Mouse (Mus musculus) left cerebral cortex, postnatal 25 days (tissue): ENCODE measurements around the gene Fndc1. TPM values are rescaled to one million over a fixed set of nuclear protein-coding genes. Genes with fewer than 3 reads are reported as not detected.

Experiments
- DNase-seq, 2 experiments: peaks; one replicate each; pipeline ENCODE4 v3.0.0; 2022; ENCODE audit warnings: low spot score in 2 of 2, mixed read lengths in 1 of 2
- intact Hi-C: fragments of 180-260 bp; cut with DNase I; formaldehyde crosslinking; loops from one replicate; pipeline ENCODE4 v1.15.1; 2025
- total RNA-seq, 2 experiments: library from RNA; stranded (reverse); gene quantifications; 2 replicates each; pipeline ENCODE4 v1.2.3; 2021

Fndc1 gene
- total RNA-seq, 2 experiments from 2014 or later: 5.9 to 7.0 TPM

GRCm38 (mm10) chr17:7825416-7825815 lies 1.7 kb downstream of the Fndc1 start:
- intact Hi-C loops: no loop called here

DNA sequence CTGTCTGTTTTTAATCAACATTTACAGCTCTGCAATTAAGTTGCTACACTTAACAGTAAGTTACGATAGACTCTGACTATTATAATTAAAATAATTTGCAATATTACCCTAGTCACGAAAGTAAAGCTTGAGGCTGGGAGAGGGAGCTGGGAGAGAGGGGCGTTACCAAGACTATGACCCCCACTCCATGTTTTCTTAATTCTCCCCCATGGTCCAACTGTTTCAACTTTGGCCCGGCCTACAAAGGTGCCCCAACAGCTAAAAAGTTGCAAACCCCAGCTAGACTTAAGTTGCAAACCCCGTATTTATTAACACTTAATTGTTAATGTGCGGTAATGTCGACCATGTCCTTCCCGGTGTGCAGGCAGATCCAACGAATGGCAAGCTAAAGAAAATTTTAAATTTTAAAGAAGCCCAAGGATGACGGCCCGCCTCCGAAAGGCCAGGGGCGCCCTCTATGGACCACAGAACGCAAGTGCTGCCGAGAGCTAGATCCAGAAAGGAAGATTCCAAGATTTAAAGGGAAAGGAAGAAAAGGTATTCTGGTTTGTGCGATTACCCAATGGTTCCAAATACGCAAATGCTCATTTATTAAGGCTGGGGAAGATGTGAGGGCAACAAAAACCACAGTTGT lies 5.4 kb downstream of the Fndc1 start:
- peak; percentile 62 to 68 for DNase-seq
- intact Hi-C loops: no loop called here

More at GRCm38 (mm10) chr17:7825416-7825815, 1.7 kb downstream of the Fndc1 start:
- no peak for DNase-seq

DNA sequence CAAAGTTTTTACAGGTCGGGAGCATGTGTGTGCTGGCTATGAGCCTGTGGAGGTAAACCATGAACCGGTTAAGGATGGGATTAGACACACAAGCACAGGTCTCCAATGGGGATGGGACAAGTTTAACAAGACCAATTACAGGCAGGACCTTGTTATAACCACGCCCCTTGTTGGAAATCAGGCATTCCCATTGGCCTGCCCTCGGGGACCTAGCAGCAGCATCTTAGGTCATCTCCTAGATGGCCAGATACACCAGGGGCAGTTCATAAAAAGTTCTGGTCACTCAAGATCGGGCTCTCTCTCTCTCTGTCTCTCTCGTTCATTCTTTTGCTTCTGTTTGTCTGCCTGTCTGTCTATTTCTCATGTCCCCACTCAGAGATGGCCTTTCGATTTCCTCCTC lies 6.9 kb downstream of the Fndc1 start:
- intact Hi-C loops: no loop called here
- no peak for DNase-seq

- DNase-seq: no peak
- intact Hi-C loops: no loop called here
Observed at GRCm38 (mm10) chr17:7816602-7817001, 10.5 kb downstream of the Fndc1 start.

DNA sequence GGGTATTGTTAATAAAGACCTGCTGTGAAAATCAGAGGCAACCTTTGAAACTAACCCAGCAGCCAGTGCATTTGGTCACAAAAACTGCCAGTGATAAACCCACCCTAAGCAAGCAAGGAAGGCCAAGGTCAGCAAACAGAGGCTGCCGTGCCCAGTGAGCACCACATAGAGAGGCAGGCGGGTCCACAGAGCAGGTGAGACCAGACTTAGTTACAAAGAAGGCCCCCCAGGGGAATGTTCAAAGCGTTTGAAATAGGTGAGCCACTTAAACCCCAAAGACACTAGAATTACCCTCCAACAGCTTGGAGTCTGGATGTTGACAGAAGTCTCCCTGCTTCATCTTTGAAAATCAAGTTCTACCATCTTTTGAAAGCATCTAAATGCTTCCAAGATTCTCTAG lies 12.7 kb downstream of the Fndc1 start:
- no peak for DNase-seq
- intact Hi-C loops: no loop called here

DNA sequence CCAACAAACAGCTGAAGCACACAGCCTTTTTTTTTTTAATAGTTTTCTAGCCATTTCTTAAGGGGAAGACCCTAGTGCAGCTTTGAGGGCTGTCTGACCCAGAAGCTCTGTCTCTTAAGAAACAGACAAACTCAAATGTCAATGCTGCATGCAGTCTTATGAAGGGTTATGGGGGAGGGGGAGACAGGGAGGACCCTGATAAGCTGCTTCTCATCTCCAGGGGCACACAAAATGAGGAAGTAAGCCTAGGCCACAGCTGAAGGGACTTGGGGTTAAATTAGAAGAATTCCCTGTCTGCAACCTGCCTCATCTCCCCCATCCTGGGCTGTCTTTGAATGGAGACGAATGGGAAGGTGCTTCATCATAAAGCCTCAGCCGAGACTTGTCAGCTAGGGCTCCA lies 19.1 kb downstream of the Fndc1 start:
- intact Hi-C loops: no loop called here

GRCm38 (mm10) chr17:7805105-7805504 lies 22.0 kb downstream of the Fndc1 start:
- intact Hi-C loops: no loop called here
- DNase-seq: peak; percentile 16 to 41

More for the DNA sequence above, 19.1 kb downstream of the Fndc1 start:
- no peak for DNase-seq

DNA sequence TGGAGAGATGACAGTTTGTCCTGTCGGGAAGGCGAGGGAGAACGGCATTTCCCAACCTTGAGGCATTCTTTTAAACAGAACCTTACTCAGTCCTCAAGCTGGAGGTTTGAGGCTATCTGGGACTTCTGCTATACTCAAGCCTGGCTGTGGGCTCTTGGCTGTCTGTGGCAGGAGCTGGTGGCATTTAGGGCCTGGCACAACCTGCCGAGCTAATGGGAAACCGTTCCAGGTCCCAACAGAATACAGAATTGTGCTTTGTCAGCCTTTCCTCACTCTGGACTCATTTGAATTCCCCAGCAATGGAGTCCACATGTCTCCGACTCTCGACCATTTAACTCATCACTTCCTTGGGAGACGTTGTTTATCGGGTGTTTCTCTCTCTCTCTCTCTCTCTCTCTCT lies 24.6 kb downstream of the Fndc1 start:
- intact Hi-C loops: loop anchor here (1.0 kb wide), 1 partner anchor 12 kb away; no protein-coding TSS in a partner anchor
- DNase-seq: no peak

DNA sequence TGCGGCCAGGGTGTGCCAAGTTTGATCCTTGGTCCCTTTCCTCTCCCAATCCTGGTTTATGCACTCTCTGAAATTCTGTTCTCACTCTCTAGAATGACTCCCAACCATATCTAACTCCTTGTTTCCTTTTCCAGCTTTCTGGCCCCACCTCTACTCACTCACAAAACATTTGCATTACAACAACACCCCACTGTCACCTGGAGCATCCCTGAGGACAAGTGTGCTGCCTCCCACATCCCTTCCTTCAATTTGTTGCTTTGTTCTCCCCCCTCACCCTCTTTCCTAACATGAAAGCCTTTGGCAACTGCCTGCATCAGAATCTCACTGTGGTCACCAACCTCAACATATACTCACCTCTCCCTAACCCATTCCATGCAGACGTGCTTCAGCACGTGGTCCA lies 27.2 kb downstream of the Fndc1 start:
- no peak for DNase-seq
- intact Hi-C loops: no loop called here

DNA sequence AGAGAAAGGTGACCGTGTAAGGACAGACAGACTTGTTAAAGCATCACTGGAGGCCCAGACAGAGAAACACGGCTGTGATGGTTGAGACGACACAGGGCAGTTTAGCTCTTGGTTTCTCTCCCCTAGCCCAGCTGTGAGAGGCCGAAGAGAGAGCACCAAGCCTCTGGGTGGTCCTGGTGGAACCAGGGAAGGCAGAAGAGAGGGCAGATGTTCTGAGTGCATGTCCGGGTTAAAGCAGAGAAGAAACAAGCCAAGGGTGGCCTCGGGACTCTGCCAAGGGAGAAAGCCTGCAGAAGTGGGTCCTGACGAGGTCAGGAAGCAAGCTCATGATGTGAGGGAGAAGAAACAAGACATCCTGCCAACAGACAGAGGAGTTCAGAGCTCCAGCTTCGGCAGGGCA lies 31.5 kb downstream of the Fndc1 start:
- no peak for DNase-seq
- intact Hi-C loops: no loop called here

- intact Hi-C loops: no loop called here
- DNase-seq: no peak
Observed at GRCm38 (mm10) chr17:7795168-7795567, 31.9 kb downstream of the Fndc1 start.

- intact Hi-C loops: no loop called here
- no peak for DNase-seq
Observed at GRCm38 (mm10) chr17:7794093-7794492, 33.0 kb downstream of the Fndc1 start.

GRCm38 (mm10) chr17:7790512-7790911 lies 36.6 kb downstream of the Fndc1 start:
- intact Hi-C loops: loop anchor here (1.0 kb wide), 1 partner anchor 12 kb away; no protein-coding TSS in a partner anchor
- no peak for DNase-seq

DNA sequence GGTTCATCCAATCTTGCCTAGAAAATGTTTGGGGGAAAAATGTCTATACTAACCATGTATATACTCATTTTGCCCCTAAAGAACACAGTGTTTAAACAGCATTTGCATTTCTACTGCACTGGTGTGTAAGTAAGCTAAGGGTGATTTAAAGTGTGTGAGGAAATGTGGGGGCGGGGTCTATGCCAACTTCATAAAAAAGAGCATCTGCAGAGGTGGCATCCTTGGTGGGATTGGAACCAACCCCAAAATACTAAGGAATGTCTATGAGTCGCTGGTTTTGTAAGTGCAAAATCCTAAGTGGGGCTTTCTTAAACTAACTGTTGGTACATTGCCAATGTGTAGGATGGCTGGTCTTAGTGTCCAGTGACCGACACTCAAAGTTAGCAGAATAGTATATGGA lies 53.0 kb downstream of the Fndc1 start:
- DNase-seq: peak in 1 of 2 experiments; percentile 64
- intact Hi-C loops: no loop called here

DNA sequence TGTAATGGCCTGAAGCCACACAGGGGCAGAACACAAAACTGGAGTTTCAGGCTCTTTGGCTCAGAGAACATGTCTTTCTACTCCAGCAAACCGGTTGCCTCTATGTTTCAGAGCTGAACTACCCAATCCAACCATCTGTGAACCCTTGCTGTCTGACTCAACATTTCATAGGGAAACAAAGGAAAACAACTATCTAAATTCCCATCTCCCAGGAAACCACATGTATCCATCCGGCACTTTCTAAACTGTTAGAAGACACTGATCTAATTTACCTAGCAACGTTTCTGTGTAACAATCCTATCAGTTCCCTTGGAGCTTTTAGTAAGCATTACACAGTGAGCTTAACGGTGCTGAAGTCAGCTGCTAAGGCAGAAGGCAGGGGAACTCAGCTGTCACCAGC lies 67.3 kb downstream of the Fndc1 start:
- DNase-seq: no peak

GRCm38 (mm10) chr17:7755001-7755400 lies 72.1 kb downstream of the Fndc1 start:
- intact Hi-C loops: no loop called here

More for the DNA sequence above, 67.3 kb downstream of the Fndc1 start:
- intact Hi-C loops: no loop called here

GRCm38 (mm10) chr17:7753383-7753782 lies 73.7 kb downstream of the Fndc1 start:
- no peak for DNase-seq
- intact Hi-C loops: no loop called here

More at GRCm38 (mm10) chr17:7755001-7755400, 72.1 kb downstream of the Fndc1 start:
- no peak for DNase-seq

GRCm38 (mm10) chr17:7749051-7749815 lies 77.9 kb downstream of the Fndc1 start:
- intact Hi-C loops: no loop called here
- DNase-seq: peak in 1 of 2 experiments; percentile 4

GRCm38 (mm10) chr17:7746841-7747240 lies 80.3 kb downstream of the Fndc1 start:
- peak; percentile 25 to 50 for DNase-seq
- intact Hi-C loops: no loop called here

DNA sequence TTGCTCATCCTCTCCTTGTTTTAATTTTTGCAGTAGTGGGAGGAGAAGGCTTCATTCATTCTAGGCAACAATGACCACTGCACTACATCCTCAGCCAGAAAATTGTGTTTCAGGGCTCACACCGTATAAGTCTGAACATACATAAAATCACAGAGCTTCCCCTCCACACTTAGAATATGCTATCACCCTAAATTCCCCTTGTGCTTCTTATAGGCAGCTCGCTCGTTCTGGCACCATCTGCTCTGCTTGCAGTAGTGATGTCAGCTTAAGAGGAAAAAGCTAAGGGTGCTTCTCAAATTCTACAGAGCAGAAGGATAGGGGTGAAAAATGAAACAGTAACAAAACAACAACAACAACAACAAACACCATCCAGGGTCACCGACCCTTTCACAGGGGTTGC lies 82.1 kb downstream of the Fndc1 start:
- peak; percentile 24 to 59 for DNase-seq
- intact Hi-C loops: no loop called here

DNA sequence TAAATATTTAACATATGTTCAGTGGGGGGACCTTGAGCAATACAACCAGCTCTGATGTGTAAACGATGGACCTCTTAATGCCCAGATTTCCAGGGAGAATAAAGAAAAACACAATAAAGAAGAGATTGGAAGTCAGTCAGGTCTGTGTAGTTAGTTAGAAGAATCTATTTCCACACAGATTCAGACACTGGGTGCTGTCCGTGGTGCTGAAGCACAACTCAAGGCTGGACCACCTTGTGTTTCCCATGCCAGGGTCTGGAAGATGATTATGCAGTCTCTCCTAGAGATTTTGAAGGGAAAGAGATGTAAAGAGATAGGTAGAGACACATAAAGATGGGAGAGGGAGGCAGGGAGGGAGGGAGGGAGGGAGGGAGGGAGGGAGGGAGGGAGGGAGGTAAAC lies 86.1 kb downstream of the Fndc1 start:
- no peak for DNase-seq
- intact Hi-C loops: no loop called here
